Mouse (Mus musculus) cerebellum, postnatal 4 days (tissue): ENCODE results near the gene Pgm1.
A peak's percentile ranks its signal among the peaks of the same experiment; 100 is the strongest.

ENCODE experiments used
- DNase-seq, 2 experiments: peaks; one replicate each; pipeline ENCODE4 v3.0.0; 2022; ENCODE audit warnings: low spot score in 2 of 2, mixed read lengths in 1 of 2

Gene Pgm1

GRCm38 (mm10) chr4:99957186-99957585 lies 28.0 kb downstream of the Pgm1 start:
- DNase-seq: no peak

GRCm38 (mm10) chr4:99958084-99958815 lies 29.0 kb downstream of the Pgm1 start:
- no peak for DNase-seq

GRCm38 (mm10) chr4:99959308-99959707 lies 30.1 kb downstream of the Pgm1 start:
- no peak for DNase-seq

- DNase-seq: no peak
Measured at GRCm38 (mm10) chr4:99966555-99966954, 37.3 kb downstream of the Pgm1 start.

GRCm38 (mm10) chr4:99969328-99969727 lies 40.1 kb downstream of the Pgm1 start:
- no peak for DNase-seq

GRCm38 (mm10) chr4:99970097-99970496 lies 40.9 kb downstream of the Pgm1 start:
- DNase-seq: no peak

- no peak for DNase-seq
Measured at GRCm38 (mm10) chr4:99972886-99973285, 43.7 kb downstream of the Pgm1 start.

GRCm38 (mm10) chr4:99973931-99974330 lies 44.7 kb downstream of the Pgm1 start:
- peak in 1 of 2 experiments; percentile 21 for DNase-seq

- peak in 1 of 2 experiments; percentile 51 for DNase-seq
Measured at GRCm38 (mm10) chr4:99974375-99974774, 45.2 kb downstream of the Pgm1 start.

GRCm38 (mm10) chr4:99979326-99979725 lies 50.1 kb downstream of the Pgm1 start:
- no peak for DNase-seq

- DNase-seq: no peak
Measured at GRCm38 (mm10) chr4:99981216-99981615, 52.0 kb downstream of the Pgm1 start.

- no peak for DNase-seq
Measured at GRCm38 (mm10) chr4:99983652-99984368, 54.6 kb downstream of the Pgm1 start.

GRCm38 (mm10) chr4:99984369-99984752 lies 55.1 kb downstream of the Pgm1 start:
- no peak for DNase-seq

- no peak for DNase-seq
Measured at GRCm38 (mm10) chr4:99985086-99985485, 55.9 kb downstream of the Pgm1 start.

GRCm38 (mm10) chr4:99985631-99986030 lies 56.4 kb downstream of the Pgm1 start:
- no peak for DNase-seq

- DNase-seq: no peak
Measured at GRCm38 (mm10) chr4:99986609-99987008, 57.4 kb downstream of the Pgm1 start.

- DNase-seq: no peak
Measured at GRCm38 (mm10) chr4:99988771-99989170, 59.6 kb downstream of the Pgm1 start.

- no peak for DNase-seq
Measured at GRCm38 (mm10) chr4:100000971-100001370, 71.8 kb downstream of the Pgm1 start.

- no peak for DNase-seq
Measured at GRCm38 (mm10) chr4:100001806-100002205, 72.6 kb downstream of the Pgm1 start.

GRCm38 (mm10) chr4:100007721-100008120 lies 78.5 kb downstream of the Pgm1 start:
- DNase-seq: no peak

- peak; percentile 47 to 72 for DNase-seq
Measured at GRCm38 (mm10) chr4:100008371-100009090, 79.3 kb downstream of the Pgm1 start.

GRCm38 (mm10) chr4:100009211-100009678 lies 80.0 kb downstream of the Pgm1 start:
- DNase-seq: peak in 1 of 2 experiments; percentile 46
